Mouse (Mus musculus): ENCODE data around the gene Col4a6. TPM values are rescaled to one million over a fixed set of nuclear protein-coding genes. Genes with fewer than 3 reads are reported as not detected.

The Col4a6 gene
- polyA plus RNA-seq, 1 experiment, result not detected

DNA sequence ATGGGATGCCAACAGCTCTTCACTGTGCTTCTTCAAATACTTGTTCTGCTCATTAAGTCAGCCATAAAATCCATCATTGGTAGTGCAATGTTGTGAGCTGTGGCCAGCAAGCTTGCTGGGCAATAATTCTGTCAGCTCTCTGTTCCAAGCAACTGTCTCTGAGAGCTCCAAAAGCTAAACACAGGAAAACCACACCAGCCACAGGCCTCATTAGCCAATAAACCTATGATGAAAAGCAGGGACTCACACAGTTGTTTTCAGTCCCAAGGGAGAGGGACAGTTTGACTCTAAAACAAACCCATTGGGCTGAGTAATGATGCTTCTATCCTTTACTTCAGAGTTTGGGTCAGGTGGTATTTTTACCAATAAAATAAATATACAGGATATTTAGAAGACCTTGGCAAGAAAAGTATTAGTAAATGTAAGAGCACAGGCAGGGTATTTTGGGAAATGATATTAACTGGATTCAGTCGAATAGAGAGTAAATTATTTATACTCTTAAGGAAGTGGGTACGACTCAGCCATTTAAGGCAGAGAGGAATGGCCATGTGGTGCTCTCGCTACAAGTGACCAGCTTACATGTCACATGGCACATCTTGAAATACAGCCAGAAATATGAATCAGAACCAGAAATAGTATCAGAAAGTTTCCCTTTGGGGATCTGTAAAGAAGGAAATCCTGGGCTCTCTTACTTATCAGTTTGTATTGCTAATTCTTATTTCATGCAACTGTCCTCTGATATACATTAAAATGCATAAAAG lies 181.0 kb downstream of the Col4a6 start:
- no peaks in the 10 kb centered on the region for H3K36me3 ChIP-seq (ENCODE audit: control insufficient read depth)
- no peaks in the 10 kb centered on the region for H3K27me3 ChIP-seq (ENCODE audit: control insufficient read depth)
- H3K4me3 ChIP-seq (replicated peaks), result no peak overlapping the region
- no peaks in the 10 kb centered on the region for H3K9me3 ChIP-seq (ENCODE audit: control insufficient read depth, low read length)
- H3K4me1 ChIP-seq (ENCODE audit: control insufficient read depth), result no peaks in the 10 kb centered on the region
- TF ChIP-seq TAL1 (IDR thresholded peaks at IDR 0.05; ENCODE audit: low read length) (no peak), GATA1 (IDR thresholded peaks at IDR 0.05; ENCODE audit: low read length) (no peak)

DNA sequence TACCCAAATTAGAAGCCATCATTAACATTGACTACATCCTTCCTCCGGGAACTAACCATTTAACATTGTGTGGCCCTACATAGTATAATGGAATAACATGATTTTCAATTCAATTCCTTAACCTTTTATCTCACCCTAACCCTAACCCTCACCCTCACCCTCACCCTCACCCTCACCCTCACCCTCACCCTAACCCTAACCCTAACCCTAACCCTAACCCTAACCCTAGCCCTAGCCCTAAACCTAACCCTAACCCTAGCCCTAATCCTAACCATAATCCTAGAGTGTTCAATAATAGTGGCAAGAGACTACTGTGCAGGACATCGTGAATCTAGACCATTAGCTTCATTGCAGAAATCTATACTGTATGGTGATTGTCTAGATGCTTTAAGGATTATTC lies 197.5 kb downstream of the Col4a6 start:
- Histone ChIP-seq H3K4me3 (replicated peaks) (no peak overlapping the region), H3K27me3 (ENCODE audit: control insufficient read depth) (no peaks in the 10 kb centered on the region), H3K9me3 (ENCODE audit: control insufficient read depth, low read length) (no peaks in the 10 kb centered on the region), H3K4me1 (ENCODE audit: control insufficient read depth) (no peaks in the 10 kb centered on the region), H3K36me3 (ENCODE audit: control insufficient read depth) (no peaks in the 10 kb centered on the region)
- TF ChIP-seq TAL1 (IDR thresholded peaks at IDR 0.05; ENCODE audit: low read length) (no peak), GATA1 (IDR thresholded peaks at IDR 0.05; ENCODE audit: low read length) (no peak)

DNA sequence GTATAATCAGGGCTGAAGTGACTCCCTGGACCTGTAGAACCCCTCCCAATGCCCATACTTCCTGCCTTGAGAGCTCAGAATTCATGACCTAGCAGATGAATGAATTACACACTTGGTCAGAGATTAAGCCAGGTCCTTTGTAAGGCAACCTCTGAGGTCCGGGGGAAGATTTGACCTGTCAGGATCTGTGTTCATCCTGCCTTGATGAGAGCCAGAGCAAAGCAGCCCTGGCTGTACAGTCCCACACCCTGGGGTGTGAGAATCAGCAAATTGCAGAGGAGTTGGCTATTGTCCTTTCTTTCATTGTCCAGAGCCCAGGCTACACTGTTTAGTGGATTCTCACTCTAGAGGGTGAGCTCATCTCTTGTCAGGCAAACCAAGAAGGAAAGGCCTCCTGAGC lies 207.9 kb downstream of the Col4a6 start:
- no peaks in the 10 kb centered on the region for H3K4me1 ChIP-seq (ENCODE audit: control insufficient read depth)
- TF ChIP-seq TAL1 (IDR thresholded peaks at IDR 0.05; ENCODE audit: low read length) (no peak), GATA1 (IDR thresholded peaks at IDR 0.05; ENCODE audit: low read length) (no peak)
- H3K4me3 ChIP-seq (replicated peaks), result no peak overlapping the region
- no peaks in the 10 kb centered on the region for H3K9me3 ChIP-seq (ENCODE audit: control insufficient read depth, low read length)
- H3K36me3 ChIP-seq (ENCODE audit: control insufficient read depth), result no peaks in the 10 kb centered on the region
- H3K27me3 ChIP-seq (ENCODE audit: control insufficient read depth), result no peaks in the 10 kb centered on the region

DNA sequence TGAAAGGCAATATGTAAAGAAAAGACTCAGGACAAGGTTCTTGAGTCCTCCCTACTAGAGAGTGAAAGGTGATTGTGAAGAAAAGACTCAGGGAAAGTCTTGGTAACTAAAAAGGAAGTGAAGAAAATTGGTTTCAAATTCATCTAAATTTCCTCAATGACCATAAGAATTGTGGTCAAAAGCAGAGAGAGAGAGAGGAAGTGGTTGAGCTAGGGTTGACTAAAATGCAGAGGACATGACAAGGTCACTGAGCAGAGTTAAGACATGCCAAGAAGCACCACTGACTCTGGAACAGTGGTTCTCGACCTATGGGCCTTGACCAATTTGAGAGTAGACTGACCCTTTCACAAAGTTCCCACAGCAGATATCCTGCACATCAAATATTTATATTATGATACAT lies 224.2 kb downstream of the Col4a6 start:
- H3K36me3 ChIP-seq (ENCODE audit: control insufficient read depth), result no peaks in the 10 kb centered on the region
- TF ChIP-seq GATA1 (IDR thresholded peaks at IDR 0.05; ENCODE audit: low read length) (no peak), TAL1 (IDR thresholded peaks at IDR 0.05; ENCODE audit: low read length) (no peak)
- H3K4me3 ChIP-seq (replicated peaks), result no peak overlapping the region
- H3K9me3 ChIP-seq (ENCODE audit: control insufficient read depth, low read length), result no peaks in the 10 kb centered on the region
- no peaks in the 10 kb centered on the region for H3K4me1 ChIP-seq (ENCODE audit: control insufficient read depth)
- H3K27me3 ChIP-seq (ENCODE audit: control insufficient read depth), result no peaks in the 10 kb centered on the region

DNA sequence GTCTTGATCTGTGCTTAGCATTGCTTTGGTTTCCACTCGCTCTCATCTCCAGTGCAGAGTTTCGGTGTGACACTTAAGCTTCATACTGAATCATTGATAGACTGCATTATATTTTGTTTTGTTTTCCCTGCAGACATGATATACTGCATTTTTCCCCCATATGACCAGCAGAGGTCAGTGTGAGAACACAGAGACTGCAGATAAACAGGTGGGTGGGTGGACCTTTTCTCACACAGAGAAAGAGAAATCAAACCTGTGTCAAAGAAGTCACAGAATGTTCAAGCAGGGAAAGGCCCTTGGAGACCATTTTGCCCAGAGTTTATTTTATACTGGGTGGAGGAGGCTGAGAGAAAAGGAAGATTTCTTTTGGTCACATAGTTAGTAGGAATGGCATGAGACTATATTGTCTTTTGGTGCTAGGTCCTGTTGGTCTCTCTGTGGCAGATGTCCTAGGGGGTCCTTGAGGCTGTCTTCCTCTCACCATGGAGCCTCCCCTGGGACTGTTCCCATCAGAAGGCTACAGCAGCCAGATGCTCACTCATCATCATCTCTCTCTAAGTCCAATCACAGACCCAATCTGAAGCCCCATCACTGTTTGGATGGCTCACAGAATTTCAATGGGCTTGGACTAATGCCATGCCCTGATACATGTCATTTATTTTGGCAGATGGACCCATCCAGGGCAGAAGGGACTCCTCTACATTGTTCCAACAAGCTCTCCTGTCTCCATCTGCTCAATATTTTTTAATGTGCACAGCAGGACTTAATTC lies 237.1 kb downstream of the Col4a6 start:
- no peaks in the 10 kb centered on the region for H3K4me1 ChIP-seq (ENCODE audit: control insufficient read depth)
- no peak overlapping the region for H3K4me3 ChIP-seq (replicated peaks)
- no peaks in the 10 kb centered on the region for H3K9me3 ChIP-seq (ENCODE audit: control insufficient read depth, low read length)
- H3K36me3 ChIP-seq (ENCODE audit: control insufficient read depth), result no peaks in the 10 kb centered on the region
- TF ChIP-seq GATA1 (IDR thresholded peaks at IDR 0.05; ENCODE audit: low read length) (no peak), TAL1 (IDR thresholded peaks at IDR 0.05; ENCODE audit: low read length) (no peak)
- no peaks in the 10 kb centered on the region; the same call in 1 of the 2 replicates for H3K27me3 ChIP-seq (ENCODE audit: control insufficient read depth)

DNA sequence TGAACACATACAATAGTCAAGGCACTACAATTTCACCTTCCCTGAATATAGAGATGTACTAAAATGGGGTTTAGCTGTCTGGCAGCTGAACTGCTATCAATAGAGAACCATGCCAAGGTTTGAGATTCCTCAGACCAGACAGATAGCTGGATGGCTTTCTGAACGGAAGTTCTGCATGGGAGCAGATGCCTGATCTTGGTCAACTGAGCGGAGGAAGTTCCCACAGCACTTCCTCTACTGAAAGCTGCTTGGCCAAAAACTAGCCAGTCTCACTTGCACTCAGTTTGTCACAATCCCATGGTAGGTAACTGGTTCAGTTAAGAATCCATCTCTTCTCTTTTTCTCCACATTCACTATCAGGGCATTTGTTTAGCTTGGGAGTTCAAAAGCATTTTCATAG lies 245.7 kb downstream of the Col4a6 start:
- no peaks in the 10 kb centered on the region for H3K36me3 ChIP-seq (ENCODE audit: control insufficient read depth)
- TF ChIP-seq TAL1 (IDR thresholded peaks at IDR 0.05; ENCODE audit: low read length) (no peak), GATA1 (IDR thresholded peaks at IDR 0.05; ENCODE audit: low read length) (no peak)
- no peaks in the 10 kb centered on the region for H3K9me3 ChIP-seq (ENCODE audit: control insufficient read depth, low read length)
- H3K27me3 ChIP-seq (ENCODE audit: control insufficient read depth), result no peaks in the 10 kb centered on the region; the same call in 1 of the 2 replicates
- no peak overlapping the region for H3K4me3 ChIP-seq (replicated peaks)
- H3K4me1 ChIP-seq (ENCODE audit: control insufficient read depth), result no peaks in the 10 kb centered on the region

DNA sequence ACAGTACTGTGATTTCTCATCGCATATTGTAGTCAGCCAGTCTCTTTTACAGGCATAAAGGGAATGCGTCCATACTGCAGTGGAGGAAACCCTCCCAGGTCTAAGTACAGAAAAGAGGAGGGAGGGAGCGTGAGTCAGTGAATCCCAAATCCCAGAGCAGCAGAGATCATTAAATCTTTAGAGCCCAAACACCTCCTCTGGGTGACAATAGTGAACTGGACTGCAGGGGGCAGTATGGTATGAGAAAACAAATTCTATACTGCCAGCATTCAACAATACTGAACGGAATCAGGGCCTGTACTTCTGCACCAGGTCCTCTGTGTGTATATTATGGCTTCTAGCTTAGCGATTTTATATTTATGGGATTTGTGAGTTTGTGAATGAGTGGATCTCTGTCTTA lies 261.1 kb downstream of the Col4a6 start:
- H3K4me1 ChIP-seq (ENCODE audit: control insufficient read depth), result no peaks in the 10 kb centered on the region
- H3K36me3 ChIP-seq (ENCODE audit: control insufficient read depth), result no peaks in the 10 kb centered on the region
- TF ChIP-seq GATA1 (IDR thresholded peaks at IDR 0.05; ENCODE audit: low read length) (no peak), TAL1 (IDR thresholded peaks at IDR 0.05; ENCODE audit: low read length) (no peak)
- H3K27me3 ChIP-seq (ENCODE audit: control insufficient read depth), result no peaks in the 10 kb centered on the region
- H3K4me3 ChIP-seq (replicated peaks), result no peak overlapping the region
- H3K9me3 ChIP-seq (ENCODE audit: control insufficient read depth, low read length), result no peaks in the 10 kb centered on the region

DNA sequence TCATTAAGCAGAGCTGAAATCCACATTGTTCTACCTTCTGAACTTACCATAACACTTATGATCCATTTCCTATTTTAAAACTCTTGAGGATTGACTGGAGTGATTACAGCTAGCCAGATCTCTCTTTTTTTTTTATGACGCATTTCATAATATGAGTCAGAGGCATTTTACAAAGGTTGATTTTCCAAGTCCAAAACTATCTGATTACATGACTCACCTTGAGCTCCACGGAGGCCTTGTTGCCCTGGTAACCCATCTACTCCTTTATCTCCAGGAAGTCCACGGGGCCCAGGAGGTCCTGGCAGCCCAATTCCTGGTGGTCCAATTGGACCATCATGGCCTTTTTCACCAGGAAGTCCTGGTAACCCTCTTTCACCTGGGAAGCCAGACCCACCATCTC lies 274.9 kb downstream of the Col4a6 start:
- H3K36me3 ChIP-seq (ENCODE audit: control insufficient read depth), result no peaks in the 10 kb centered on the region
- H3K4me1 ChIP-seq (ENCODE audit: control insufficient read depth), result no peaks in the 10 kb centered on the region
- TF ChIP-seq GATA1 (IDR thresholded peaks at IDR 0.05; ENCODE audit: low read length) (no peak), TAL1 (IDR thresholded peaks at IDR 0.05; ENCODE audit: low read length) (no peak)
- H3K9me3 ChIP-seq (ENCODE audit: control insufficient read depth, low read length), result no peaks in the 10 kb centered on the region
- H3K27me3 ChIP-seq (ENCODE audit: control insufficient read depth), result no peaks in the 10 kb centered on the region; the same call in 1 of the 2 replicates
- no peak overlapping the region for H3K4me3 ChIP-seq (replicated peaks)

DNA sequence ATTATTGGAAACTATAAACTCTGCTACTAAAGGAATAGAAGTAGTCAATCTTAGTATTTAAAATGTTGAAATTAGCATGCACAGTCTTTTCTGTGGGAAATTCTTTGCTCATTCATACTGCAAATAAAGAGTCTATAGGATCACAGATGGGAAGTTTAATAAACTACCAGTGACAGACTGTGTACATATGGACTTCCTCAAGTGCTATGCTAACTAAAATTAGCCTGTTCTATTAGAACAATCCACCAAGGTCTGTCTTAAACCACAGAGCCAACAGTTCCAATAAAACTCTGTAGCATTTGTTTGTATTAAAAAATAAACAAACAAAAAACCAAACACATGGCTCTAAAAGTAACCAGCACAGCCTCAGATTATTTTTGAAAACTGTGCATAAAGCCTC lies 278.8 kb downstream of the Col4a6 start:
- H3K27me3 ChIP-seq (ENCODE audit: control insufficient read depth), result no peaks in the 10 kb centered on the region; the same call in none of the 2 replicates
- TF ChIP-seq TAL1 (IDR thresholded peaks at IDR 0.05; ENCODE audit: low read length) (no peak), GATA1 (IDR thresholded peaks at IDR 0.05; ENCODE audit: low read length) (no peak)
- no peaks in the 10 kb centered on the region for H3K36me3 ChIP-seq (ENCODE audit: control insufficient read depth)
- H3K4me3 ChIP-seq (replicated peaks), result no peak overlapping the region
- no peaks in the 10 kb centered on the region for H3K4me1 ChIP-seq (ENCODE audit: control insufficient read depth)
- H3K9me3 ChIP-seq (ENCODE audit: control insufficient read depth, low read length), result no peaks in the 10 kb centered on the region

Data from erythroblast, embryonic 14.5 days (primary cell).